Mouse (Mus musculus): ENCODE measurements at regions not wholly inside any gene's neighbourhood (a gene's known extent, or its start where the extent isn't known, plus 50 kb on each side); places are given as distances from the start of the nearest gene placed in this dataset.

DNA sequence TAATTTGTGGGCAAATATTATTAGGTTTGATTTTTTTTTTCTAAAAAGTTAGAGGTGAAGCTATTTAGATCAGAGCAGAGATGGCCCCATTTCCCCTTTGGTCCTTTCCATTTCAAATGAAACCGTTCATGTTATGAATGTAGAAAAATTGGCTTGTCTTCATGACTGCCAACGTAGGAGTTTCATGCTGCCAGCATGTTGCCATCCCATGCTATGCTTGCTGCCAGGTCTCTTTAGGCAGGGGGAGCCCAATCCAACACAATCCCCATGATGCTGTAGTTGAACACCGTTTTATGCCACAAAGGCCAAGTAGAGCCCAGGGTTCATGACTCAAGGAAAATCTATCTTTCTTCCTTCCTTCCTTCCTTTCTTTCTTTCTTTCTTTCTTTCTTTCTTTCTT, 259.5 kb downstream of the Abcc12 start:
- TF ChIP-seq CTCF (IDR thresholded peaks at IDR 0.05; ENCODE audit: extremely low read depth, insufficient read length, insufficient replicate concordance, low read depth, low read length) (no peak), POLR2A (IDR thresholded peaks at IDR 0.05; ENCODE audit: low read depth, low read length) (no peak)
- WGBS = 58% methylated on average over 3 of the region's 3 CpGs

GRCm38 (mm10) chr8:86318531-86318930, 262.0 kb downstream of the Abcc12 start:
- H3K27me3 ChIP-seq (ENCODE audit: control insufficient read depth, insufficient read depth, low read length) = no peaks in the 10 kb centered on the region
- H3K4me3 ChIP-seq (ENCODE audit: low read depth, low read length) = no peak overlapping the region
- no peaks in the 10 kb centered on the region for H3K36me3 ChIP-seq (ENCODE audit: control insufficient read depth, insufficient read depth, low read length)
- H3K27ac ChIP-seq (ENCODE audit: insufficient read depth, low read depth, low read length) = no peak overlapping the region
- TF ChIP-seq CTCF (IDR thresholded peaks at IDR 0.05; ENCODE audit: extremely low read depth, insufficient read length, insufficient replicate concordance, low read depth, low read length) (no peak), POLR2A (IDR thresholded peaks at IDR 0.05; ENCODE audit: low read depth, low read length) (no peak)
- no peaks in the 10 kb centered on the region for H3K4me1 ChIP-seq (ENCODE audit: control insufficient read depth, insufficient read depth, insufficient read length, low read length)
- WGBS = 75% methylated on average over 3 of the region's 3 CpGs

More for the DNA sequence above, 259.5 kb downstream of the Abcc12 start:
- Histone ChIP-seq H3K27me3 (ENCODE audit: control insufficient read depth, insufficient read depth, low read length) (no peaks in the 10 kb centered on the region), H3K4me1 (ENCODE audit: control insufficient read depth, insufficient read depth, insufficient read length, low read length) (peaks cover 3% of the 10 kb centered on the region; the same call in 1 of the 2 replicates), H3K27ac (ENCODE audit: insufficient read depth, low read depth, low read length) (no peak overlapping the region), H3K4me3 (ENCODE audit: low read depth, low read length) (no peak overlapping the region), H3K36me3 (ENCODE audit: control insufficient read depth, insufficient read depth, low read length) (no peaks in the 10 kb centered on the region)

- Histone ChIP-seq H3K4me3 (ENCODE audit: low read depth, low read length) (no peak overlapping the region), H3K4me1 (ENCODE audit: control insufficient read depth, insufficient read depth, insufficient read length, low read length) (no peaks in the 10 kb centered on the region), H3K36me3 (ENCODE audit: control insufficient read depth, insufficient read depth, low read length) (no peaks in the 10 kb centered on the region), H3K27me3 (ENCODE audit: control insufficient read depth, insufficient read depth, low read length) (no peaks in the 10 kb centered on the region), H3K27ac (ENCODE audit: insufficient read depth, low read depth, low read length) (no peak overlapping the region)
- 71% methylated on average over 7 of the region's 7 CpGs for WGBS
- TF ChIP-seq CTCF (IDR thresholded peaks at IDR 0.05; ENCODE audit: extremely low read depth, insufficient read length, insufficient replicate concordance, low read depth, low read length) (no peak), POLR2A (IDR thresholded peaks at IDR 0.05; ENCODE audit: low read depth, low read length) (no peak)
These were observed 264.2 kb downstream of the Abcc12 start for GRCm38 (mm10) chr8:86316236-86316635.

DNA sequence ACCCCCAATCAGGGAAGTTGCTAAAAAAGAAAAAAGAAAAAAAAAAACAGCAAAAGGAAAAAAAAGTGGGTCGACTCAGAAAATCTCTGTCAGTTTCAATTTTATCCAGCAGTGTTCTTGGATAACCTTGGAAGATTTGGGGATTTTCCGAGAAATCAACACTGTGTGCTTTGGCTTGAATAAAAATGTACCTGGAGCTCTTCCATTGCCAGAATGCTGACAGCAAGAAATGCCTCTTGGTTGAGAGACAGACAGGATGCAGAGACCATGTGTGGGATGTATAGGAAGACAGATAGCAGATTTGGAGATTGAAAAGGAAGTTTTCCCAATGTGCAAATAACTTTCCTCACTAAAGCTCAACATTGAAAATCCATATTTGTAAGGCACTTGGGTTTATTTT, 271.0 kb downstream of the Abcc12 start:
- no peaks in the 10 kb centered on the region for H3K27me3 ChIP-seq (ENCODE audit: control insufficient read depth, insufficient read depth, low read length)
- no peaks in the 10 kb centered on the region for H3K4me1 ChIP-seq (ENCODE audit: control insufficient read depth, insufficient read depth, insufficient read length, low read length)
- no peak for TF ChIP-seq CTCF (IDR thresholded peaks at IDR 0.05; ENCODE audit: extremely low read depth, insufficient read length, insufficient replicate concordance, low read depth, low read length)
- TF ChIP-seq POLR2A (IDR thresholded peaks at IDR 0.05; ENCODE audit: low read depth, low read length) = no peak
- 70% methylated on average over 2 of the region's 2 CpGs for WGBS
- H3K36me3 ChIP-seq (ENCODE audit: control insufficient read depth, insufficient read depth, low read length) = no peaks in the 10 kb centered on the region
- H3K27ac ChIP-seq (ENCODE audit: insufficient read depth, low read depth, low read length) = no peak overlapping the region
- H3K4me3 ChIP-seq (ENCODE audit: low read depth, low read length) = no peak overlapping the region

GRCm38 (mm10) chr8:86307339-86307738, 273.1 kb downstream of the Abcc12 start:
- TF ChIP-seq CTCF (IDR thresholded peaks at IDR 0.05; ENCODE audit: extremely low read depth, insufficient read length, insufficient replicate concordance, low read depth, low read length) (no peak), POLR2A (IDR thresholded peaks at IDR 0.05; ENCODE audit: low read depth, low read length) (no peak)
- WGBS = 84% methylated on average over 3 of the region's 3 CpGs
- Histone ChIP-seq H3K27ac (ENCODE audit: insufficient read depth, low read depth, low read length) (no peak overlapping the region), H3K4me3 (ENCODE audit: low read depth, low read length) (no peak overlapping the region), H3K27me3 (ENCODE audit: control insufficient read depth, insufficient read depth, low read length) (no peaks in the 10 kb centered on the region), H3K36me3 (ENCODE audit: control insufficient read depth, insufficient read depth, low read length) (no peaks in the 10 kb centered on the region), H3K4me1 (ENCODE audit: control insufficient read depth, insufficient read depth, insufficient read length, low read length) (no peaks in the 10 kb centered on the region)

GRCm38 (mm10) chr8:86301885-86302509, 278.5 kb downstream of the Abcc12 start:
- H3K27ac ChIP-seq (ENCODE audit: insufficient read depth, low read depth, low read length) = no peak overlapping the region
- no peaks in the 10 kb centered on the region for H3K36me3 ChIP-seq (ENCODE audit: control insufficient read depth, insufficient read depth, low read length)
- TF ChIP-seq CTCF (IDR thresholded peaks at IDR 0.05; ENCODE audit: extremely low read depth, insufficient read length, insufficient replicate concordance, low read depth, low read length) (no peak), POLR2A (IDR thresholded peaks at IDR 0.05; ENCODE audit: low read depth, low read length) (no peak)
- no peak overlapping the region for H3K4me3 ChIP-seq (ENCODE audit: low read depth, low read length)
- 62% methylated on average over 4 of the region's 4 CpGs for WGBS
- H3K4me1 ChIP-seq (ENCODE audit: control insufficient read depth, insufficient read depth, insufficient read length, low read length) = no peaks in the 10 kb centered on the region
- H3K27me3 ChIP-seq (ENCODE audit: control insufficient read depth, insufficient read depth, low read length) = no peaks in the 10 kb centered on the region

- Histone ChIP-seq H3K4me1 (ENCODE audit: control insufficient read depth, insufficient read depth, insufficient read length, low read length) (no peaks in the 10 kb centered on the region), H3K36me3 (ENCODE audit: control insufficient read depth, insufficient read depth, low read length) (no peaks in the 10 kb centered on the region), H3K4me3 (ENCODE audit: low read depth, low read length) (no peak overlapping the region), H3K27me3 (ENCODE audit: control insufficient read depth, insufficient read depth, low read length) (no peaks in the 10 kb centered on the region), H3K27ac (ENCODE audit: insufficient read depth, low read depth, low read length) (no peak overlapping the region)
- WGBS = 53% methylated on average over 3 of the region's 3 CpGs
- no peak for TF ChIP-seq CTCF (IDR thresholded peaks at IDR 0.05; ENCODE audit: extremely low read depth, insufficient read length, insufficient replicate concordance, low read depth, low read length)
- no peak for TF ChIP-seq POLR2A (IDR thresholded peaks at IDR 0.05; ENCODE audit: low read depth, low read length)
These were observed 291.6 kb downstream of the Abcc12 start for GRCm38 (mm10) chr8:86288713-86289384.

Measured in small intestine, adult 2 months (tissue).